ENCODE assay signal across 25 mouse cellular contexts in genomic region chr4:86314442-86314841, GRCm38 (mm10).
DNase-seq lines count a peak whose midpoint lies in the region; ATAC-seq and TF ChIP-seq lines count a peak whose summit lies in the region.
"Had no signal": no experiment of that assay in that cellular context is flagged by ENCODE, and none has a peak within 500 bp of the region (broad histone marks: within the 10 kb centered on the region; RNA-seq: fewer than 3 reads in every experiment).

No protein-coding gene starts in this region.

- intact Hi-C loops in heart, postnatal 36 days (cut with DNase I): loop anchor here (5.0 kb wide), 1 partner anchor 83 kb away; no protein-coding TSS in a partner anchor

- no peaks in the 10 kb centered on the region for H3K36me3 ChIP-seq in heart, embryonic 11.5 days (ENCODE audit: control insufficient read depth, insufficient read depth, low read length)
- no peaks in the 10 kb centered on the region for H3K36me3 ChIP-seq in heart, postnatal 0 days (replicated peaks; ENCODE audit: control insufficient read depth, insufficient read depth, low read length)
- H3K36me3 ChIP-seq in lung, embryonic 14.5 days (ENCODE audit: insufficient read depth): no peaks in the 10 kb centered on the region
- H3K36me3 ChIP-seq: embryonic facial prominence, embryonic 12.5 days; forebrain, embryonic 15.5 days; hindbrain, embryonic 15.5 days; midbrain, embryonic 10.5 days; stomach, embryonic 15.5 days had no signal

- TF ChIP-seq CTCF in heart, postnatal 0 days (IDR thresholded peaks at IDR 0.05; ENCODE audit: low read depth): no peak
- no peak for TF ChIP-seq CTCF in lung, embryonic 14.5 days (IDR thresholded peaks at IDR 0.05; ENCODE audit: low read depth)

- no peak for ATAC-seq in heart, embryonic 11.5 days (replicated peaks; ENCODE audit: insufficient number of reproducible peaks, low FRiP score, low TSS enrichment)
- ATAC-seq in heart, postnatal 0 days (ENCODE audit: insufficient read depth, low read depth): no peak
- ATAC-seq in lung, embryonic 14.5 days (ENCODE audit: insufficient read depth): peak; percentile 52
- ATAC-seq: forebrain, embryonic 15.5 days; Patski had no signal

- 78% methylated on average over 3 of the region's 3 CpGs for WGBS in heart, embryonic 11.5 days (ENCODE audit: insufficient replicate concordance)
- WGBS in heart, postnatal 0 days: 55% methylated on average over 3 of the region's 3 CpGs
- 51% methylated on average over 3 of the region's 3 CpGs for WGBS in lung, embryonic 14.5 days

- no peak for TF ChIP-seq EP300 in heart, postnatal 0 days (IDR thresholded peaks at IDR 0.05; ENCODE audit: low read depth)

- H3K4me3 ChIP-seq in heart, embryonic 11.5 days (ENCODE audit: low read depth, low read length): no peak overlapping the region
- no peak overlapping the region for H3K4me3 ChIP-seq in heart, postnatal 0 days (ENCODE audit: low read depth, low read length)
- no peak overlapping the region for H3K4me3 ChIP-seq in lung, embryonic 14.5 days (ENCODE audit: low read depth, low read length)
- H3K4me3 ChIP-seq: embryonic facial prominence, embryonic 12.5 days; erythroblast, embryonic 14.5 days; forebrain, embryonic 15.5 days; hindbrain, embryonic 15.5 days; layer of hippocampus, adult 2 months; midbrain, embryonic 10.5 days; stomach, embryonic 15.5 days had no signal

- no peak overlapping the region for H3K4me2 ChIP-seq in heart, embryonic 11.5 days
- H3K4me2 ChIP-seq in heart, postnatal 0 days (ENCODE audit: low read depth, low read length): no peak overlapping the region
- H3K4me2 ChIP-seq in lung, embryonic 14.5 days: no peak overlapping the region
- H3K4me2 ChIP-seq: embryonic facial prominence, embryonic 12.5 days; forebrain, embryonic 15.5 days; hindbrain, embryonic 15.5 days; stomach, embryonic 15.5 days had no signal

- H3K9ac ChIP-seq in heart, embryonic 11.5 days (ENCODE audit: low read depth, low read length): no peak overlapping the region
- no peak overlapping the region for H3K9ac ChIP-seq in heart, postnatal 0 days (replicated peaks; ENCODE audit: low read depth, low read length)
- H3K9ac ChIP-seq in lung, embryonic 14.5 days: no peak overlapping the region
- H3K9ac ChIP-seq: embryonic facial prominence, embryonic 12.5 days; forebrain, embryonic 15.5 days; hindbrain, embryonic 15.5 days; stomach, embryonic 15.5 days had no signal

- peak; percentile 80 for DNase-seq in heart, adult 11 months
- DNase-seq in heart, postnatal 0 days (ENCODE audit: low spot score): no peak
- DNase-seq in heart, postnatal 36 days: no peak
- DNase-seq in lung, embryonic 14.5 days: peak; percentile 72
- peak; percentile 94 for DNase-seq in lung, postnatal 36 days
- no peak for DNase-seq in cerebellum, adult 8-10 months
- DNase-seq in cerebellum, adult 18-20 months: no peak
- DNase-seq: adrenal gland, adult 8-10 months; cerebellum, adult 9-11 months; gastrocnemius, postnatal 14 days; heart, postnatal 10 days; kidney, adult 18-20 months; kidney, postnatal 10 days; left cerebral cortex, postnatal 4 days; liver had no signal

- H3K27ac ChIP-seq in heart, embryonic 11.5 days (ENCODE audit: low read depth, low read length): no peak overlapping the region; the same call in 1 of the 2 replicates
- peak overlapping the region; percentile 26 for H3K27ac ChIP-seq in heart, postnatal 0 days (ENCODE audit: low read depth)
- H3K27ac ChIP-seq in lung, embryonic 14.5 days (ENCODE audit: low read depth): no peak overlapping the region
- H3K27ac ChIP-seq: embryonic facial prominence, embryonic 12.5 days; forebrain, embryonic 15.5 days; hindbrain, embryonic 15.5 days; layer of hippocampus, adult 2 months; macrophage; midbrain, embryonic 10.5 days; stomach, embryonic 15.5 days had no signal

- H3K9me3 ChIP-seq in heart, embryonic 11.5 days (replicated peaks; ENCODE audit: control insufficient read depth, low read length): no peaks in the 10 kb centered on the region
- no peaks in the 10 kb centered on the region for H3K9me3 ChIP-seq in heart, postnatal 0 days (replicated peaks; ENCODE audit: control insufficient read depth, low read length)
- no peaks in the 10 kb centered on the region for H3K9me3 ChIP-seq in lung, embryonic 14.5 days (ENCODE audit: low read depth, low read length)
- H3K9me3 ChIP-seq: embryonic facial prominence, embryonic 12.5 days; forebrain, embryonic 15.5 days; hindbrain, embryonic 15.5 days; midbrain, embryonic 10.5 days; stomach, embryonic 15.5 days had no signal

- no peaks in the 10 kb centered on the region for H3K27me3 ChIP-seq in heart, embryonic 11.5 days (ENCODE audit: control insufficient read depth, insufficient read depth, low read length)
- no peaks in the 10 kb centered on the region for H3K27me3 ChIP-seq in heart, postnatal 0 days (ENCODE audit: control insufficient read depth, insufficient read depth, low read length)
- no peaks in the 10 kb centered on the region for H3K27me3 ChIP-seq in lung, embryonic 14.5 days (ENCODE audit: insufficient read depth, low read length)
- H3K27me3 ChIP-seq: embryonic facial prominence, embryonic 12.5 days; forebrain, embryonic 15.5 days; hindbrain, embryonic 15.5 days; Patski; stomach, embryonic 15.5 days had no signal

- H3K4me1 ChIP-seq in heart, embryonic 11.5 days (ENCODE audit: control insufficient read depth, insufficient read depth, low read length): peaks cover 28% of the 10 kb centered on the region
- peaks cover 39% of the 10 kb centered on the region for H3K4me1 ChIP-seq in heart, postnatal 0 days (ENCODE audit: control insufficient read depth, insufficient read depth)
- peaks cover 12% of the 10 kb centered on the region for H3K4me1 ChIP-seq in lung, embryonic 14.5 days (ENCODE audit: insufficient read depth)
- H3K4me1 ChIP-seq: embryonic facial prominence, embryonic 12.5 days; forebrain, embryonic 15.5 days; hindbrain, embryonic 15.5 days had no signal

Comparison
In these comparisons a context has a peak if more than half of its experiments do, and no peak if none do; other contexts are left out.
1. DNase-seq: peak in heart, adult 11 months (single experiment), lung, embryonic 14.5 days (single experiment) and lung, postnatal 36 days (single experiment); none in heart, postnatal 0 days (single experiment), heart, postnatal 36 days (0 of 2), cerebellum, adult 8-10 months (single experiment) and cerebellum, adult 18-20 months (0 of 2).